ENCODE assay signal across 8 mouse cellular contexts in the genomic region with DNA sequence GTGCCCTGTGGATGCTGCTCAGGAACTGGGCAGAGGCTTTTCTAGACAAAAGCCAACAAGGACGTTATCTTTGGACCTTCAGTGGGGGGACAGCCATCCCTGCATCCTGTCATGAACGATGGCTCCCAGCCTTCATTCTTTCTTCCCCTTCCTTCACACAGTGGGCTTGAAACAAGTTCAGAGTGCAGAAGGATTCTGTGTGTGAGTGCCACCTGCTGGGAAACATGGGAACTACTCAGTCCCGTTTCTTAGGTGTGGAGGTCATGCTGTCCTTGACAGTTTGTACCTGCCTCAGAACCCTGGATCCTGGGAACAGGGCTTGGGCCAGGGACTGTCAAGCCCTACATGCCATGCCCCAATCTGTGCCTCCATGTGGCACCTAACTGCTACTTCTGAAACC. TPM values are rescaled to one million over a fixed set of nuclear protein-coding genes. Genes with fewer than 3 reads are reported as not detected.
A peak's percentile ranks its signal among the peaks of the same experiment; 100 is the strongest.
DNase-seq lines count a peak whose midpoint lies in the region; ATAC-seq and TF ChIP-seq lines count a peak whose summit lies in the region.
"Had no signal": no experiment of that assay in that cellular context is flagged by ENCODE, and none has a peak within 500 bp of the region (broad histone marks: within the 10 kb centered on the region; RNA-seq: fewer than 3 reads in every experiment).

No protein-coding gene starts in this region.

- peaks cover 36 to 57% of the 10 kb centered on the region in 2 experiments for H3K36me3 ChIP-seq in CH12.LX (replicated peaks in 1 of 2; ENCODE audit: control insufficient read depth in 1 of 2, insufficient read depth in 1 of 2, low read length in 1 of 2)
- H3K36me3 ChIP-seq in heart, embryonic 14.5 days (ENCODE audit: control insufficient read depth, insufficient read depth, low read length) = peaks cover 44% of the 10 kb centered on the region

- no peaks in the 10 kb centered on the region for H3K9me3 ChIP-seq in CH12.LX (replicated peaks; ENCODE audit: low read length)
- H3K9me3 ChIP-seq in heart, embryonic 14.5 days (ENCODE audit: control insufficient read depth, low read length) = no peaks in the 10 kb centered on the region
- H3K9me3 ChIP-seq: liver, embryonic 15.5 days had no signal

- peaks cover 8 to 35% of the 10 kb centered on the region in 2 experiments for H3K4me1 ChIP-seq in CH12.LX (ENCODE audit: control insufficient read depth in 1 of 2, insufficient read depth in 2 of 2)
- peaks cover 18 to 21% of the 10 kb centered on the region in 2 experiments; a peak in 3 of 4 replicates for H3K4me1 ChIP-seq in heart, embryonic 14.5 days (ENCODE audit: control insufficient read depth in 2 of 2, insufficient read depth in 2 of 2, low read length in 2 of 2)

- 0% methylated on average over 3 of the region's 3 CpGs for WGBS in heart, embryonic 14.5 days

- no peak for ATAC-seq in heart, embryonic 14.5 days (ENCODE audit: insufficient number of reproducible peaks, insufficient read depth, low FRiP score, low read depth)

- no peak overlapping the region for H3K4me3 ChIP-seq in CH12.LX (replicated peaks in 1 of 3; ENCODE audit: low read depth in 2 of 3, low read length in 2 of 3, poor library complexity in 1 of 3)
- no peak overlapping the region for H3K4me3 ChIP-seq in heart, embryonic 14.5 days (ENCODE audit: control insufficient read depth in 1 of 2, insufficient read depth in 1 of 2, low read depth in 1 of 2, low read length in 2 of 2)
- H3K4me3 ChIP-seq: liver, embryonic 15.5 days had no signal

- TF ChIP-seq POLR2A in CH12.LX (IDR thresholded peaks at IDR 0.05; ENCODE audit: low read depth, low read length) = peak; percentile 28; the same call in 1 of the 2 replicates

- H3K27me3 ChIP-seq in CH12.LX (replicated peaks) = no peaks in the 10 kb centered on the region
- no peaks in the 10 kb centered on the region for H3K27me3 ChIP-seq in heart, embryonic 14.5 days (ENCODE audit: control insufficient read depth, insufficient read depth, low read length)
- H3K27me3 ChIP-seq: liver, embryonic 15.5 days had no signal

- DNase-seq in CH12.LX (ENCODE audit: extremely low read depth) = peak; percentile 87
- peak; percentile 92 for DNase-seq in ZHBTc4 (ENCODE audit: low read depth, low spot score)
- peak; percentile 90 for DNase-seq in embryo, embryonic 10.5 days (ENCODE audit: low spot score)
- DNase-seq in layer of hippocampus, postnatal 10 days (ENCODE audit: low spot score in 2 of 2) = peak; percentile 77 to 80
- peak; percentile 56 to 77 for DNase-seq in lung, postnatal 4 days
- DNase-seq in right cerebral cortex, postnatal 10 days (ENCODE audit: low spot score in 2 of 2) = peak; percentile 76 to 78

- no peaks in the 10 kb centered on the region; the same call in 1 of the 2 replicates for H3K79me2 ChIP-seq in CH12.LX (replicated peaks; ENCODE audit: control insufficient read depth, extremely low read depth, insufficient read depth, poor library complexity, severe bottlenecking)

- TF ChIP-seq EP300 in CH12.LX (IDR thresholded peaks at IDR 0.05; ENCODE audit: low read length) = no peak

- in situ Hi-C loops in CH12.LX (cut with MboI; ENCODE audit: low pct_ligation_motif_present, low pct_unique_long_range_greater_than_20kb, low sequenced_read_pairs) = no loop called here

- dilution Hi-C loops in CH12.LX (cut with MboI; ENCODE audit: extremely low pct_ligation_motif_present, extremely low pct_unique_long_range_greater_than_20kb, low sequenced_read_pairs) = no loop called here

- no peak overlapping the region for H3K27ac ChIP-seq in CH12.LX (ENCODE audit: insufficient read depth, low read depth)
- peak overlapping the region; percentile 61 to 81 for H3K27ac ChIP-seq in heart, embryonic 14.5 days (replicated peaks in 1 of 2; ENCODE audit: control insufficient read depth in 1 of 2, insufficient read depth in 1 of 2, low read depth in 2 of 2, low read length in 2 of 2)
- H3K27ac ChIP-seq: liver, embryonic 15.5 days had no signal

- peak; percentile 87 to 95 for TF ChIP-seq CTCF in CH12.LX (conservative IDR thresholded peaks at IDR 0.05 in 1 of 2, IDR thresholded peaks at IDR 0.05 in 1 of 2; ENCODE audit: low read depth in 2 of 2, low read length in 2 of 2)

- TF ChIP-seq RAD21 in CH12.LX (IDR thresholded peaks at IDR 0.05; ENCODE audit: low read depth, low read length) = peak; percentile 85

- H3K4me2 ChIP-seq in CH12.LX (ENCODE audit: insufficient read depth, low read depth, poor library complexity, severe bottlenecking) = no peak overlapping the region
- H3K4me2 ChIP-seq in heart, embryonic 14.5 days (ENCODE audit: low read length) = no peak overlapping the region
- H3K4me2 ChIP-seq: liver, embryonic 15.5 days had no signal

- no peak overlapping the region for H3K9ac ChIP-seq in CH12.LX (ENCODE audit: insufficient read depth, low read depth)
- peak overlapping the region; percentile 21; the same call in 1 of the 2 replicates for H3K9ac ChIP-seq in heart, embryonic 14.5 days (ENCODE audit: low read length)
- H3K9ac ChIP-seq: liver, embryonic 15.5 days had no signal

TF ChIP-seq in CH12.LX, 34 proteins besides CTCF, POLR2A, EP300 and RAD21:
- peak; percentile 49; the same call in 1 of the 2 replicates for TF ChIP-seq MYC (IDR thresholded peaks at IDR 0.05; ENCODE audit: low read depth, low read length)
- peak; percentile 24 for TF ChIP-seq HCFC1 (IDR thresholded peaks at IDR 0.05; ENCODE audit: low read depth, low read length)
- 0 out of 2 replicates have a peak, but pooled peaks have one; percentile 23 for TF ChIP-seq SIN3A (IDR thresholded peaks at IDR 0.05; ENCODE audit: low read length)
- TF ChIP-seq BHLHE40 (IDR thresholded peaks at IDR 0.05; ENCODE audit: low read depth, low read length) = no peak
- peak; percentile 51; the same call in 1 of the 2 replicates for TF ChIP-seq POLR2AphosphoS2 (IDR thresholded peaks at IDR 0.05; ENCODE audit: low read depth, low read length)
- no peak for TF ChIP-seq TCF12 (IDR thresholded peaks at IDR 0.05; ENCODE audit: low read depth, low read length)
- TF ChIP-seq IRF4 (IDR thresholded peaks at IDR 0.05; ENCODE audit: low read depth, low read length) = peak; percentile 49; the same call in 1 of the 2 replicates
- TF ChIP-seq JUND (conservative IDR thresholded peaks at IDR 0.05; ENCODE audit: low read depth, low read length) = 0 out of 2 replicates have a peak, but pooled peaks have one; percentile 11
- TF ChIP-seq SMC3 (IDR thresholded peaks at IDR 0.05; ENCODE audit: low read depth, low read length) = peak; percentile 88
- 0 out of 2 replicates have a peak, but pooled peaks have one; percentile 18 for TF ChIP-seq NELFE (IDR thresholded peaks at IDR 0.05; ENCODE audit: low read depth, low read length)
- peak; percentile 22; the same call in 1 of the 2 replicates for TF ChIP-seq ZC3H11A (IDR thresholded peaks at IDR 0.05; ENCODE audit: low read depth, low read length)
- no peak for TF ChIP-seq USF1 (IDR thresholded peaks at IDR 0.05; ENCODE audit: low read depth, low read length)
- no peak for TF ChIP-seq ZKSCAN1 (IDR thresholded peaks at IDR 0.05; ENCODE audit: borderline replicate concordance, low read depth, low read length)
TF ChIP-seq in CH12.LX: peak in this region for 9.

RNA-seq across cellular contexts. Expression of a gene that starts 2.3 kb away (rescaled TPM):
- total RNA-seq in CH12.LX (2012; rRNA removed) (88.0 and 103 TPM in 2 replicates), CH12.LX (2014; rRNA removed) (38.6 and 46.3 TPM in 2 replicates)
- 50.2 and 59.5 TPM in 2 replicates for polyA plus RNA-seq in CH12.LX (2012; ENCODE audit: insufficient read length, low read depth)
- polyA plus RNA-seq in heart, embryonic 14.5 days (2014; fragmentation: Nextera tagmentation; extraction: Ambion mirVana) = 119 and 121 TPM in 2 replicates
- 10 to 100 TPM; 36.4 to 37.3 TPM for total RNA-seq in layer of hippocampus, postnatal 10 days (2021)

RNA-seq across cellular contexts. Expression of a gene that starts 2.5 kb away (rescaled TPM):
- total RNA-seq in CH12.LX (2012; rRNA removed) = 22.1 and 22.3 TPM in 2 replicates
- 13.7 and 14.5 TPM in 2 replicates for total RNA-seq in CH12.LX (2014; rRNA removed)
- 13.0 and 14.2 TPM in 2 replicates for polyA plus RNA-seq in CH12.LX (2012; ENCODE audit: insufficient read length, low read depth)
- 11.7 and 13.9 TPM in 2 replicates for polyA plus RNA-seq in heart, embryonic 14.5 days (2014; fragmentation: Nextera tagmentation; extraction: Ambion mirVana)
- total RNA-seq in layer of hippocampus, postnatal 10 days (2021) = 10 to 100 TPM; 19.3 to 19.7 TPM

RNA-seq across cellular contexts. Expression of a gene that starts 14.4 kb away (rescaled TPM):
- 15.9 and 20.9 TPM in 2 replicates for total RNA-seq in CH12.LX (2012; rRNA removed)
- total RNA-seq in CH12.LX (2014; rRNA removed) = 1.7 and 2.3 TPM in 2 replicates
- 10.2 and 12.7 TPM in 2 replicates for polyA plus RNA-seq in CH12.LX (2012; ENCODE audit: insufficient read length, low read depth)
- 11.6 and 12.1 TPM in 2 replicates for polyA plus RNA-seq in heart, embryonic 14.5 days (2014; fragmentation: Nextera tagmentation; extraction: Ambion mirVana)
- 10 to 100 TPM; 44.3 to 53.4 TPM for total RNA-seq in layer of hippocampus, postnatal 10 days (2021)

RNA-seq across cellular contexts. Expression of a gene that starts 50.1 kb away (rescaled TPM):
- total RNA-seq in CH12.LX (2012; rRNA removed) (86.2 and 97.6 TPM in 2 replicates), CH12.LX (2014; rRNA removed) (42.8 and 47.1 TPM in 2 replicates)
- polyA plus RNA-seq in CH12.LX (2012; ENCODE audit: insufficient read length, low read depth) = 75.6 and 83.7 TPM in 2 replicates
- 68.8 and 74.1 TPM in 2 replicates for polyA plus RNA-seq in heart, embryonic 14.5 days (2014; fragmentation: Nextera tagmentation; extraction: Ambion mirVana)
- 100 to 1,000 TPM; 107 to 123 TPM for total RNA-seq in layer of hippocampus, postnatal 10 days (2021)

RNA-seq across cellular contexts. Expression of a gene that starts 54.1 kb away (rescaled TPM):
- total RNA-seq in CH12.LX (2012; rRNA removed) (0.08 and 0.17 TPM in 2 replicates), CH12.LX (2014; rRNA removed) (0.07 and 0.19 TPM in 2 replicates)
- 0.21 and 0.42 TPM in 2 replicates for polyA plus RNA-seq in CH12.LX (2012; ENCODE audit: insufficient read length, low read depth)
- polyA plus RNA-seq in heart, embryonic 14.5 days (2014; fragmentation: Nextera tagmentation; extraction: Ambion mirVana) = 0.43 and 1.1 TPM in 2 replicates
- 100 to 1,000 TPM; 136 to 148 TPM for total RNA-seq in layer of hippocampus, postnatal 10 days (2021)
